Mouse (Mus musculus) intestine, embryonic 14.5 days (tissue): Measurements from ENCODE around the gene Kif20b. TPM values are rescaled to one million over a fixed set of nuclear protein-coding genes. Genes with fewer than 3 reads are reported as not detected.

ENCODE experiments used
- ATAC-seq: fragments of 200-750 bp; cut with Nextera tagmentation; replicated peaks from 2 replicates; pipeline ENCODE4 v1.8.0; 2017; ENCODE audit warnings: low read depth, moderate number of reproducible peaks, moderate TSS enrichment, moderate library complexity; ENCODE audit not compliant: low FRiP score, low TSS enrichment
- DNase-seq: peaks from one replicate; pipeline ENCODE4 v3.0.0-alpha.2; 2018; ENCODE audit warnings: low spot score
- H3K27ac ChIP-seq: fragments of 300-500 bp; sonication (generic); 2 replicates; pipeline ENCODE4 v1.5.1; 2014; ENCODE audit warnings: low read depth, mild to moderate bottlenecking, control low read depth
- H3K27me3 ChIP-seq: fragments of 300-500 bp; sonication (generic); replicated peaks from 2 replicates; pipeline ENCODE4 v1.6.1; 2014; ENCODE audit warnings: low read length, control low read depth; ENCODE audit not compliant: control insufficient read depth, insufficient read depth
- H3K36me3 ChIP-seq: fragments of 300-500 bp; sonication (generic); 2 replicates; pipeline ENCODE4 v1.6.1; 2014; ENCODE audit warnings: low read length, control low read depth; ENCODE audit not compliant: control insufficient read depth, insufficient read depth
- H3K4me1 ChIP-seq: fragments of 300-500 bp; sonication (generic); replicated peaks from 2 replicates; pipeline ENCODE4 v1.6.1; 2014; ENCODE audit warnings: low read length, control low read depth, mixed read lengths; ENCODE audit not compliant: control insufficient read depth, insufficient read depth
- H3K4me2 ChIP-seq: fragments of 300-500 bp; sonication (generic); 2 replicates; pipeline ENCODE4 v1.6.1; 2014; ENCODE audit warnings: low read length
- H3K4me3 ChIP-seq: fragments of 300-500 bp; sonication (generic); 2 replicates; pipeline ENCODE4 v1.5.1; 2014; ENCODE audit warnings: low read depth, low read length, control low read depth, mixed read lengths
- H3K9ac ChIP-seq: fragments of 300-500 bp; sonication (generic); 2 replicates; pipeline ENCODE4 v1.6.1; 2014; ENCODE audit warnings: mild to moderate bottlenecking, low read length
- H3K9me3 ChIP-seq: fragments of 300-500 bp; sonication (generic); 2 replicates; pipeline ENCODE4 v1.6.1; 2016; ENCODE audit warnings: low read length, control low read depth; ENCODE audit not compliant: control insufficient read depth
- WGBS: fragments of 180-500 bp; shearing (Covaris S2); extraction: QIAGEN DNeasy Blood & Tissue Kit; methylation state at CpG from one replicate; pipeline ENCODE4 v1.1.7; 2014; 5-methylcytosine and 5-hydroxymethylcytosine counted together
- polyA plus RNA-seq: library from polyadenylated mRNA; unstranded; fragments of >200 nt; fragmentation: Nextera tagmentation; extraction: Ambion mirVana; gene quantifications from 2 replicates; pipeline ENCODE4 v1.2.1, GENCODE M21; 2014

Gene Kif20b
- polyA plus RNA-seq, 1 experiment from 2014 or later = 56.9 TPM

- H3K27ac ChIP-seq = no peak overlapping the region
- no peaks in the 10 kb centered on the region for H3K4me1 ChIP-seq
- H3K27me3 ChIP-seq = no peaks in the 10 kb centered on the region
- no peak overlapping the region for H3K4me3 ChIP-seq
- H3K9ac ChIP-seq = no peak overlapping the region
- no peak for ATAC-seq
- peaks cover 70% of the 10 kb centered on the region for H3K36me3 ChIP-seq
- no peaks in the 10 kb centered on the region for H3K9me3 ChIP-seq
- no peak for DNase-seq
- H3K4me2 ChIP-seq = no peak overlapping the region
- WGBS = 100% methylated on average over 1 of the region's 1 CpGs
Measured at GRCm38 (mm10) chr19:34947206-34947605, 25.0 kb downstream of the Kif20b start.

- 93% methylated on average over 11 of the region's 11 CpGs for WGBS
Measured at GRCm38 (mm10) chr19:34953842-34954541, 31.8 kb downstream of the Kif20b start.

GRCm38 (mm10) chr19:34959369-34959768 lies 37.2 kb downstream of the Kif20b start:
- H3K9me3 ChIP-seq = no peaks in the 10 kb centered on the region
- ATAC-seq (no peak), DNase-seq (no peak)
- peaks cover 65% of the 10 kb centered on the region for H3K36me3 ChIP-seq
- H3K4me3 ChIP-seq = no peak overlapping the region
- WGBS = 89% methylated on average over 11 of the region's 11 CpGs
- no peaks in the 10 kb centered on the region for H3K27me3 ChIP-seq
- H3K4me2 ChIP-seq = no peak overlapping the region
- no peaks in the 10 kb centered on the region for H3K4me1 ChIP-seq
- no peak overlapping the region for H3K27ac ChIP-seq
- H3K9ac ChIP-seq = no peak overlapping the region

More at GRCm38 (mm10) chr19:34953842-34954541, 31.8 kb downstream of the Kif20b start:
- H3K4me3 ChIP-seq = no peak overlapping the region
- H3K27ac ChIP-seq = no peak overlapping the region
- ATAC-seq = no peak
- H3K4me2 ChIP-seq = no peak overlapping the region
- H3K9me3 ChIP-seq = no peaks in the 10 kb centered on the region
- H3K36me3 ChIP-seq = peaks cover 73% of the 10 kb centered on the region
- no peak overlapping the region for H3K9ac ChIP-seq
- no peak for DNase-seq
- no peaks in the 10 kb centered on the region for H3K27me3 ChIP-seq
- H3K4me1 ChIP-seq = no peaks in the 10 kb centered on the region

DNA sequence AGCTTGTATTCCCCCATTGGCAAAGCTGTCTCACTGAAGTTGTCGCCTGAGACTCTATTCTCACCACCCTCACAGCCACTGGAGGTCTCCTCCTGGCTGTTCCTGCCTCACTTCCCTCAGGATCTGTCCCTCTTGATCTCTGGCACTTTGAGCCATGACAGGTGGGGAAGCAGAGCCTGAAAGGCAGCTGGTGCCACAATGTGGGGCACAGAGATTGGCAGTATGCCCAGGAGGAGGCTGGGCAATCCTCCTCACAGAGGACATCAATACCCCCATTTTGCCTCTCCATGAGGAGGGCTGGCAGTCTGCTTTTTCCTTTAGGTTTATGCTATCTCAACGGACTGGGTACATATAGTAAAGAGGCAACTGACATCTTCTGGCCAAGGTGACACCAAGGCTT lies 62.6 kb downstream of the Kif20b start:
- Histone ChIP-seq H3K9ac (no peak overlapping the region), H3K36me3 (no peaks in the 10 kb centered on the region), H3K27ac (no peak overlapping the region), H3K4me3 (no peak overlapping the region), H3K9me3 (no peaks in the 10 kb centered on the region), H3K27me3 (no peaks in the 10 kb centered on the region), H3K4me2 (no peak overlapping the region), H3K4me1 (no peaks in the 10 kb centered on the region)
- WGBS = 79% methylated on average over 2 of the region's 2 CpGs
- ATAC-seq (no peak), DNase-seq (no peak)

DNA sequence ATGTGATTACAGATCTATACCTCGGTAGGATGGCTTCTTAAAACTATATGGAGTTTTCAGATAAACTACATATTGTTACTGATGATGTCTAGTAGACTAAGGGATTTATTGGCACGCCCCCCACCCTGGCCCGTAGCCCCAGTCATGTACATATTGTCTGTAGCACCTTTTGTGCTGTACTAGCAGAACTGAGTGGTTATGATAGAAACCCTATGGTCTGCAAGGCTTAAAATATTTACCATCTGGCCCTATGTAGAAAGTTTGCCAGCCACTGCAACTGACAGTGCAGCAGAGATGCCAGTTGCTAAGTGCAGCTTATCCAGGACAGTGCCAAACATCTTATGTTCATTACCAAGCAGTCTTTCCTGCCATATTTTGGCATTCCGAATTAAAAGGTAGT lies 68.3 kb downstream of the Kif20b start:
- Histone ChIP-seq H3K4me1 (no peaks in the 10 kb centered on the region), H3K27me3 (no peaks in the 10 kb centered on the region), H3K36me3 (no peaks in the 10 kb centered on the region), H3K9me3 (no peaks in the 10 kb centered on the region), H3K4me3 (no peak overlapping the region), H3K4me2 (no peak overlapping the region), H3K9ac (no peak overlapping the region), H3K27ac (no peak overlapping the region)
- ATAC-seq = no peak
- DNase-seq = no peak
- 76% methylated on average over 4 of the region's 4 CpGs for WGBS

GRCm38 (mm10) chr19:34992969-34993527 lies 70.9 kb downstream of the Kif20b start:
- H3K4me3 ChIP-seq = no peak overlapping the region
- peak; percentile 74 for DNase-seq
- H3K4me2 ChIP-seq = no peak overlapping the region
- 16% methylated on average over 1 of the region's 1 CpGs for WGBS
- no peak overlapping the region for H3K9ac ChIP-seq
- no peaks in the 10 kb centered on the region for H3K36me3 ChIP-seq
- H3K27me3 ChIP-seq = no peaks in the 10 kb centered on the region
- no peak overlapping the region for H3K27ac ChIP-seq
- no peak for ATAC-seq
- no peaks in the 10 kb centered on the region for H3K4me1 ChIP-seq
- H3K9me3 ChIP-seq = no peaks in the 10 kb centered on the region

DNA sequence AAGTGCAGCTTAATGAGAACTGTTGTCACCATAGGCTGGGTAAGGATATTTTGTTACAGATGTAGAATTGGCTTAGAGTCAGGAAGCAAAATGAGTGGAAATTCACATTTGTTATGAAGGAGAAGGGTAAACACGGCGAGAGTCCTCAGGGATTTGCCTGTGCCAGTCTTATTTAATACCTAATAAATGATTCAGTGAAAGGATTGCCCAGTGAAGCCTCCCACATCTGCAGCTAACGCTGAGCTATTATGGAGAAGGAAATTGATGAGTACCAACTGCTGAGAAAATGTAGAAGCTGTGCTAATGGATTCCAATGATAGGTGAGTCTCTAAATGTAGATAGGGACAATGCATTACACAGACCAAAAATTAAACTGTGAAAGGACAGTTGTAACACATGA lies 92.9 kb downstream of the Kif20b start:
- Histone ChIP-seq H3K4me3 (no peak overlapping the region), H3K9ac (no peak overlapping the region), H3K27me3 (no peaks in the 10 kb centered on the region), H3K4me1 (no peaks in the 10 kb centered on the region), H3K9me3 (no peaks in the 10 kb centered on the region), H3K4me2 (no peak overlapping the region), H3K36me3 (no peaks in the 10 kb centered on the region), H3K27ac (no peak overlapping the region)
- no peak for DNase-seq
- ATAC-seq = no peak
- 71% methylated on average over 3 of the region's 3 CpGs for WGBS

- no peak overlapping the region for H3K4me2 ChIP-seq
- no peak overlapping the region for H3K4me3 ChIP-seq
- no peak overlapping the region for H3K27ac ChIP-seq
- no peak for DNase-seq
- no peak overlapping the region for H3K9ac ChIP-seq
- H3K4me1 ChIP-seq = no peaks in the 10 kb centered on the region
- H3K9me3 ChIP-seq = no peaks in the 10 kb centered on the region
- no peaks in the 10 kb centered on the region for H3K36me3 ChIP-seq
- no peaks in the 10 kb centered on the region for H3K27me3 ChIP-seq
- ATAC-seq = no peak
- 52% methylated on average over 4 of the region's 4 CpGs for WGBS
Measured at GRCm38 (mm10) chr19:35017474-35018208, 95.5 kb downstream of the Kif20b start.
